Mouse (Mus musculus): ENCODE measurements around the gene 2810459M11Rik.

GRCm38 (mm10) chr1:86056284-86056683 is 10.6 kb downstream of the 2810459M11Rik start:
- TF ChIP-seq CTCF (conservative IDR thresholded peaks at IDR 0.05; ENCODE audit: low read length), result no peak
- no peak for TF ChIP-seq NANOG (IDR thresholded peaks at IDR 0.05; ENCODE audit: borderline replicate concordance, low read length)
